Mouse (Mus musculus): ENCODE measurements around the gene Tns3. TPM values are rescaled to one million over a fixed set of nuclear protein-coding genes. Genes with fewer than 3 reads are reported as not detected.

Gene Tns3
- polyA plus RNA-seq, 1 experiment = 29.2 TPM

GRCm38 (mm10) chr11:8639726-8640125, 24.6 kb downstream of the Tns3 start:
- 84% methylated on average over 16 of the region's 16 CpGs for WGBS
- H3K27ac ChIP-seq (ENCODE audit: insufficient read depth, low read length) = no peak overlapping the region
- TF ChIP-seq CTCF (IDR thresholded peaks at IDR 0.05; ENCODE audit: borderline replicate concordance, insufficient read depth, low read depth, low read length) = no peak
- H3K4me1 ChIP-seq (ENCODE audit: control insufficient read depth, insufficient read depth, low read length) = no peaks in the 10 kb centered on the region
- no peak overlapping the region for H3K4me3 ChIP-seq (replicated peaks; ENCODE audit: insufficient read depth, low read depth, low read length)
- no peak for DNase-seq
- H3K27me3 ChIP-seq (ENCODE audit: control insufficient read depth, insufficient read depth, low read length) = no peaks in the 10 kb centered on the region

- TF ChIP-seq POLR2A (IDR thresholded peaks at IDR 0.05; ENCODE audit: borderline replicate concordance, insufficient read depth, low read length) (no peak), CTCF (IDR thresholded peaks at IDR 0.05; ENCODE audit: borderline replicate concordance, insufficient read depth, low read depth, low read length) (no peak)
- no peak for DNase-seq
- H3K27ac ChIP-seq (ENCODE audit: insufficient read depth, low read length) = no peak overlapping the region
- H3K4me1 ChIP-seq (ENCODE audit: control insufficient read depth, insufficient read depth, low read length) = no peaks in the 10 kb centered on the region
- H3K27me3 ChIP-seq (ENCODE audit: control insufficient read depth, insufficient read depth, low read length) = no peaks in the 10 kb centered on the region
- WGBS = 75% methylated on average over 6 of the region's 6 CpGs
- H3K4me3 ChIP-seq (replicated peaks; ENCODE audit: insufficient read depth, low read depth, low read length) = no peak overlapping the region
These were observed 25.2 kb downstream of the Tns3 start for GRCm38 (mm10) chr11:8639007-8639718.

DNA sequence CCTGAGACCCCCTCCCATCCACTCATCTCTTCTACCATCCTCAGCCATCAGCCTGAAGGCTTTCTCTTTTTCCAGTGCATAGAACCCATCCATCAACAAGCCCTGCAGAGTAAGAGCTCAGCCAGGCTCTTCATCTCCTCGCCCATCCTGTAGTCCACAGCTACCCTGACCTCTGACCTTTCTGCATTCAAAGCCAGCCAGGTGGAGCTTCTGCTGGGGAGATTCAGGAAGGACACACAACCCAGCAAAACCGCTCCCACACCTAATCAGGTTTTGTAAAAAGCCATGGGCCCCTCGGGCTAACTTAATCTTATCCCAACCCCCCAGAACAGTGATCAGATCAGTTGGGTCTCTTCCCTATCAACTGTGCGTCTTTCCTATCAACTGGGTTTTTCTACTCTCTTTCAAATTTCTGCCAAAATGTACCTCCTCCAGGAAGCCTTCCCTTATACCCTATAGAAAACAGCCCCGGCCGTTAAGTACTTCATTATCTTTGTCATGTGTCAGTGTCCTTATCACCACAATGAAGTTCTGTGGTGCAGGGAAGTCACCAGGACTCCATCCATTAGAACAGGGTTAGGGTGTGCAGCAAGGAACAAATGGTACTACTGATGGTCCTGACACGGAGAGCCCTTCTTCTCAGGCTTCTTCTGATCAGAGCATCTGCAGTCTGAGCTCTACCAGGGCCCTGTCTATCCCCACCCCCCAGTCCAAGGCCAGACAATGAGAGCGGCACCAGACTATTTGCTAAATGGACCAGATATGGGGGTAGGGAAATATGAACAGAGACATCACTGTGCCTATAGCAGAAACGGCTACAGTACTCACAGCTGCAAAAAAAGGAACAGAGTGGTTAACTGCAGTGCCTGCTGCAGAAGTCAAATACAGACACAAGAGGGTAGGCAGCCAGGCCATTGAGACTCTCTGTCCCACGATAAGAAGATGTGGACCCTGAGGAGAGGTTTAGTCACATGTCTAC, 26.6 kb downstream of the Tns3 start:
- Histone ChIP-seq H3K27ac (ENCODE audit: insufficient read depth, low read length) (no peak overlapping the region), H3K4me1 (ENCODE audit: control insufficient read depth, insufficient read depth, low read length) (no peaks in the 10 kb centered on the region), H3K27me3 (ENCODE audit: control insufficient read depth, insufficient read depth, low read length) (no peaks in the 10 kb centered on the region), H3K4me3 (replicated peaks; ENCODE audit: insufficient read depth, low read depth, low read length) (no peak overlapping the region)
- DNase-seq = no peak
- WGBS = 89% methylated on average over 10 of the region's 10 CpGs
- TF ChIP-seq CTCF (IDR thresholded peaks at IDR 0.05; ENCODE audit: borderline replicate concordance, insufficient read depth, low read depth, low read length) = no peak
- TF ChIP-seq POLR2A (IDR thresholded peaks at IDR 0.05; ENCODE audit: borderline replicate concordance, insufficient read depth, low read length) = no peak

DNA sequence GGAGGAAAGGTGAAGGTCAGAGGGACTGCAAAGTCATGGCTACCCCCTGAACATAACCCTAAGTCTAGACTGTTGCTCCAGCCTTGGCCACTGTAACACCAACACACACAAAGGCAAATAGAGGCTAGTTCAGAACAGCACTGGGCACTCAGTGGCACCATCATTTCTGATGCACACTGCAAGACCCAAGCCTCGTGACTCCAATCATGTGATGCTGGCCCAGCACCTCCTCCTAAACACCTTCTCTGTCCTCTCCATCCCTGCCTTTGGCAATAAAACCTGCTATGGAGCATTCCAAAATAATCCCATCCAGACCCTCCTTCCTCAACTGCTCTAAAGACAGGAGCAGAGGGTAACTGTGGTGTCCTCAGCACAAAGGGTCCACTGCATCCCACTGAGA, 27.7 kb downstream of the Tns3 start:
- no peak for DNase-seq
- 75% methylated on average over 1 of the region's 1 CpGs for WGBS
- no peak overlapping the region for H3K27ac ChIP-seq (ENCODE audit: insufficient read depth, low read length)

DNA sequence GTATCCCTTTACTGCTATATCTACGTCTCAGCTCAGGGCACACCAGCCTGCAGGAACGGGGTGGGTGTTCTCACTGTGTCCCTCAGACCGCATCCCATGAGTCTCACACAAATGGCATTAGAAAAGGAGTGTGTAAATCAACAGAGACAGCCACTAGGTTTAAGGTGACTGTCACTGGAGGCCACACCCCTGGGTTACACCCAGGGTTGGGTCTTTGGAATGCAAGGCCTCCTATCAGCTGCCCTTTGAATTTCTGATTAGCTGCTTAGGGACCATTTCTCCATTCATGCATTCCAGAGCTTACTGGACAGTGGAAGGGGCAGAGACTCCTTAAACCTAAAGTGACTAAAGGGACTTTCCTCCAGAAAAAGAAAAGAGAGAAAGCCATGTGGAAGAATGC, 28.6 kb downstream of the Tns3 start:
- H3K4me3 ChIP-seq (replicated peaks; ENCODE audit: insufficient read depth, low read depth, low read length) = no peak overlapping the region
- H3K27me3 ChIP-seq (ENCODE audit: control insufficient read depth, insufficient read depth, low read length) = no peaks in the 10 kb centered on the region
- TF ChIP-seq POLR2A (IDR thresholded peaks at IDR 0.05; ENCODE audit: borderline replicate concordance, insufficient read depth, low read length) = no peak
- no peak for TF ChIP-seq CTCF (IDR thresholded peaks at IDR 0.05; ENCODE audit: borderline replicate concordance, insufficient read depth, low read depth, low read length)
- H3K4me1 ChIP-seq (ENCODE audit: control insufficient read depth, insufficient read depth, low read length) = no peaks in the 10 kb centered on the region
- no peak for DNase-seq
- no peak overlapping the region for H3K27ac ChIP-seq (ENCODE audit: insufficient read depth, low read length)
- 90% methylated on average over 3 of the region's 3 CpGs for WGBS

More for the DNA sequence above, 27.7 kb downstream of the Tns3 start:
- Histone ChIP-seq H3K4me1 (ENCODE audit: control insufficient read depth, insufficient read depth, low read length) (no peaks in the 10 kb centered on the region), H3K4me3 (replicated peaks; ENCODE audit: insufficient read depth, low read depth, low read length) (no peak overlapping the region), H3K27me3 (ENCODE audit: control insufficient read depth, insufficient read depth, low read length) (no peaks in the 10 kb centered on the region)
- TF ChIP-seq POLR2A (IDR thresholded peaks at IDR 0.05; ENCODE audit: borderline replicate concordance, insufficient read depth, low read length) (no peak), CTCF (IDR thresholded peaks at IDR 0.05; ENCODE audit: borderline replicate concordance, insufficient read depth, low read depth, low read length) (no peak)

DNA sequence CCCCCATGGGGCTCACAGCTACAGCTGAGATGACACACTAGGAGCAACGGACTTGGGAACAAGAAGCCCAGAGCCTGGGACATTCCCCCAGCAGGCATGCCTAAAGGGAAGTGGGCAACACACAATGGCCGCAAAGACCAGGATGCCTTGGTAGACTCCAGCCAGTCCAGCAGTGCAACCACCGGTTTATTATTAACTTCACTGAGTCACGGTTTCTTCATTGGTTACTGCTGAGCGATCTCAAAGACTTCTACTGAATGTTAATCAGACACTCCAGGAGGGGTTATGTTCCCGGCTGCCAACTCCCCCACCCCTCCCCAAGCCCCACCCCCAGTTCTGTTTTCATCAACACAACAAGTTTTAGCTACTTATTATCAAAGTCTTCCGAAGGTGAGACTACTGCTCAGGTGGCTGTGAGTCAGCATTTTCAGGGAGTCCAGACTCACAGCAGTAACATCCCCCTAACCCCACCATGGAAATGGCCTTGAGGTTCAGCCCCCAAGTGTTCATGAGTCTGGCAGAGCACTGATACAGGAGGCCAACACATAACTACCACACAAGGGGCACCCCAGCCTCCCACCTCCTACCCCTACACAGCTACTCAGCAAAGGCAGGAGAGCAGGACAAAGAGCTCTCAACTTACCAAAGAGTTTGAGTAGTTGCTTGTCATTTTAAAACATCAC, 29.5 kb downstream of the Tns3 start:
- no peaks in the 10 kb centered on the region for H3K27me3 ChIP-seq (ENCODE audit: control insufficient read depth, insufficient read depth, low read length)
- TF ChIP-seq POLR2A (IDR thresholded peaks at IDR 0.05; ENCODE audit: borderline replicate concordance, insufficient read depth, low read length) (no peak), CTCF (IDR thresholded peaks at IDR 0.05; ENCODE audit: borderline replicate concordance, insufficient read depth, low read depth, low read length) (no peak)
- H3K4me3 ChIP-seq (replicated peaks; ENCODE audit: insufficient read depth, low read depth, low read length) = no peak overlapping the region
- 57% methylated on average over 7 of the region's 7 CpGs for WGBS
- no peak overlapping the region for H3K27ac ChIP-seq (ENCODE audit: insufficient read depth, low read length)
- no peaks in the 10 kb centered on the region for H3K4me1 ChIP-seq (ENCODE audit: control insufficient read depth, insufficient read depth, low read length)
- no peak for DNase-seq

DNA sequence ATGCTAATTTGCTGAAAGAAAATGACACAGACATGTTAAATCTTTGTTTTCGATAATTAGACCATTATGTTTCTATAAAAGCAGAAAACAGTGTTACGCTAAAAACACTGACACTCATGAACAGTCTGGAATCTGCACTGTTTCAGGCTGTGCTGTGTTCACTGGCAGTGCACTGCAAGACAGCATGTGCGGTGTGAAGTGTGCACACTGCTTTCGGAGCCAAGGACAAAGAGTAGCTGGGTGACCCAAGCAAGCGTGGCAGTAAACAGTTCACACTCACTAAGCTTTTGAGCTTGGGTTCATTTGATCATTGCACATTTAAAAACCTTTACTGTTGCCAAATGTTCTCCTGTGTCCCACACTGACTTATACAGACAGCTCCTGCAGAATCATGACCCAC, 32.2 kb downstream of the Tns3 start:
- TF ChIP-seq CTCF (IDR thresholded peaks at IDR 0.05; ENCODE audit: borderline replicate concordance, insufficient read depth, low read depth, low read length) (no peak), POLR2A (IDR thresholded peaks at IDR 0.05; ENCODE audit: borderline replicate concordance, insufficient read depth, low read length) (no peak)
- Histone ChIP-seq H3K27ac (ENCODE audit: insufficient read depth, low read length) (no peak overlapping the region), H3K27me3 (ENCODE audit: control insufficient read depth, insufficient read depth, low read length) (no peaks in the 10 kb centered on the region), H3K4me1 (ENCODE audit: control insufficient read depth, insufficient read depth, low read length) (no peaks in the 10 kb centered on the region), H3K4me3 (replicated peaks; ENCODE audit: insufficient read depth, low read depth, low read length) (no peak overlapping the region)
- no peak for DNase-seq
- 73% methylated on average over 5 of the region's 5 CpGs for WGBS
